Mouse (Mus musculus) heart, postnatal 36 days (tissue): Measurements from ENCODE around the gene Fam171a1. TPM values are rescaled to one million over a fixed set of nuclear protein-coding genes. Genes with fewer than 3 reads are reported as not detected.

Experiments
- DNase-seq, 2 experiments: peaks; one replicate each; pipeline ENCODE4 v3.0.0; 2021 to 2022
- intact Hi-C: fragments of 180-260 bp; cut with DNase I; formaldehyde crosslinking; loops from one replicate; pipeline ENCODE4 v1.15.1; 2025
- total RNA-seq, 2 experiments: library from RNA; stranded (reverse); gene quantifications; 2 replicates each; pipeline ENCODE4 v1.2.3; 2021

The Fam171a1 gene
- total RNA-seq, 2 experiments from 2014 or later: 15.4 to 17.9 TPM

DNA sequence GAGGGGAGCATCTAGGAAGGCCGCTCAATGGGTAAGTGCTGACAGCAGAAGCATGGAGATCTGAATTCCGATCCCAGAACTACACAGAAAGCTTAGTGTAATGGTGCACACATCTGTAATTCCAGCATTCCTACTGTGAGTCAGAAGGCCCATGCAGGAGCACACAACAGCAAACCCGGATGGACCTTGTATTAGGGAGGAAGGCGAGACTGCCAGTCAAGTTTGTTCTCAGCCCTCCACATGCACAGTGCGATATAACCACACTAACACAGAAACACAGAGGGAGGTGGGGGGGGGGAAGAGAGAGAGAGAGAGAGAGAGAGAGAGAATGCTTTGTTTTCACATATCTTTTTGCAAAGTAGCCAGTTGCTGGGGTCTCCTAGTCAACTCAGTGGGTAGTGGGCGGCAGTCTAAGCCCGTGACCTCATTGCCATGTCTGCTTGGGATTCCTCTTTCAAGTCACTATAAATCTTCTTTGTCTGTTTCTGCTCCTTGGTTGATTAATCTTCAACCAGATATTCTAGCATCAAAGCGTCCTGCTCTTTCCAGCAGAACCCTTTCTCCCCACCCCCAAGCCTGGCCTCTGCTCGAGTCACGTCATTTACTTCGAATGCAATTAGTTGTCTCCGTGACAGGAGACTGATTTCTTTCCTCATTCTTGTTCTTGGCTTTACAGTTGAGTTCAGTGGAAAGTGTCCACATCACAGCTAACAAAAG lies 20.7 kb downstream of the Fam171a1 start:
- DNase-seq: no peak
- intact Hi-C loops: no loop called here

DNA sequence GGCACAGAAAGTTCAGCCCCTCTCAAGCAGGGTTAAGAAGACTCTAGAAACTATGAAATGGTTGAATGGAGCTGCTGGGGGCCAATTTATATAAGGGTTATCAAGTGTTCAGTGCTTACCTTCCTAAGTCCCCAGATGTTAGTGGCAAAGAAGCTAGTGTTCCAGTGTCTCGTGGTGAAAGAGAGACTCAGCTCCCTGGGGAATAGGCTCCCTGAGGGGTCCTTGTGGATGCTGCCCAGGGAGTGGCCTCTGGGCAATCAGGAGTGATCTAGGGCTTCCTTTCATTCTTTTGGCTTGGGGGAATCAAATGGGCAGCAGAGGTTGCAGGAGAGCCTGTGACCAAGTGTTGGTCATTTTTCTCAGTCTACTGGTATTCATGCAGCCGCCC lies 21.3 kb downstream of the Fam171a1 start:
- DNase-seq: no peak
- intact Hi-C loops: no loop called here

DNA sequence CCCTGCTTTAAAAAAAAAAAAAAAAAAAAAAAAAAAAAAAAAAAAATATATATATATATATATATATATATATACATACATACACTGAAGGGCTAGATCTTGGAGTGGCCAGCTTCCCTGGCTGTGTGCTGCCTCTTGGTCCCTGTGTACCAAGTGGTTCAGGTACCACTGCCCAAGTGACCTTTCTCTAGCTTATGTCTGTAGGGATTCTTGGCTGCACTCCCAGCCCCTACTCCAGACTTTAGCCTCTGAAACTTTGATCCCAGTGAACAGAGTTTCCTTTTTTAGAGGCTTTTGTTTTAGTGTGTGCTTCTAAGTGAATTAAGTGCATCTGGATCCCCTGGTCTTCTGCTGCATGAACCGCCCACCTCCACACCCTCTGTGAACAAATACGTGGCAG lies 24.3 kb downstream of the Fam171a1 start:
- intact Hi-C loops: no loop called here
- DNase-seq: no peak

DNA sequence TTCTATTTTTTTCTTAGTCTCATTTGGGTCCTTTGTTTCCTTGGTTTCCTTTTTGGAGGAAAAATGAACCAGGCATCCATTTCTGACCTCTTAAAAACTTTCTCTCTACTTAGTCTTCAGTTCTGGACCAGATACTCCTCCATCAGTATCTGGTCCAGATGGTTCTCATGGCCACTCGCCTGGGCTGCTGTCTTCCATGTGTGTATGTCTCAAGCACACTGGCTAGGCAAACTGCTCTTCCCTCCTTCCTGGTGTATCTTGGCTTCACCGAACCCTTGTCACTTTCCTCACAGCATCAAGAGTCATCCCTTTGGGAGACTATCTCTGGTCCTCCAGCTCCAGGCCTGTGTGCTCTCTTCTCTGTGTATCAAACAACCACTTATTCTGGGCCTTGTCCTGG lies 25.0 kb downstream of the Fam171a1 start:
- intact Hi-C loops: no loop called here

DNA sequence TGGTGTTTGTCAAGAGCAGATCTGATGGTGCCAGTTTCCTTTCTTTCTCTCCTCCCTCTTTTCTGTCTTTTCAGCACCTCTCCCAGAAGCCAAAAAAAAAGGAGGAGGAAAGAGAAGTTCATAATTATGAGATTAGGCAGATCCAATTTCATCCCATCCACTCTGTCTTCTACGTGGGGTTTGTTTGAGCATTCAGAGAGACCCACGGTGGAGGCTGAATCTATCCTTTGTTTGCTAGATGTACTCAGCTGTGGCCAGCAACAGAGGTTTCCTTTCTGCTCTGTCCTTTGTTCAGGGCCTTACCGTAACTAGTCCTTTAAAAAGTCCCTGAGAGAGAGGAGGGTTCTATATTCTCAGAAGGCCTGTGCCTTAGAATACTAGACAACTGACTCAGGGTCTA lies 25.6 kb downstream of the Fam171a1 start:
- no peak for DNase-seq
- intact Hi-C loops: no loop called here

More for the DNA sequence above, 25.0 kb downstream of the Fam171a1 start:
- DNase-seq: no peak

DNA sequence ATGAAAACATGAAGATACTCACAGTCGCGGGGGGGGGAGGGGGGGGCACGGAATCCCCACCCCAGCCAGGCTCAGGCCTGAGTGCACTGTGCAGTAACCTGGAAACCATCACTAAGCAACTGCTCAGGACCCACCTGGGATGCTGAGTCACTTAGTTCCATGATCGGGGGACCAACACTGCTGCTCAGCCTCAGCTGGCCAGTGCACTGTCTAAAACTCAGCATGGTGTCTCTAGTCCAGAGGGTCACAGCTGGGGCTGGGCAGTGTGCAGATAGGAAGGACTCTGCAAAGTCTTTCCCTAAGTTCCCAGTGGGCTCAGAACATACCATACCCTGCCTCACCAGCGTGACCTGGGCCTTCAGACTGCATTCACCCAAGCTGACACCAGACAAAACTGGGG lies 26.6 kb downstream of the Fam171a1 start:
- DNase-seq: no peak
- intact Hi-C loops: no loop called here

DNA sequence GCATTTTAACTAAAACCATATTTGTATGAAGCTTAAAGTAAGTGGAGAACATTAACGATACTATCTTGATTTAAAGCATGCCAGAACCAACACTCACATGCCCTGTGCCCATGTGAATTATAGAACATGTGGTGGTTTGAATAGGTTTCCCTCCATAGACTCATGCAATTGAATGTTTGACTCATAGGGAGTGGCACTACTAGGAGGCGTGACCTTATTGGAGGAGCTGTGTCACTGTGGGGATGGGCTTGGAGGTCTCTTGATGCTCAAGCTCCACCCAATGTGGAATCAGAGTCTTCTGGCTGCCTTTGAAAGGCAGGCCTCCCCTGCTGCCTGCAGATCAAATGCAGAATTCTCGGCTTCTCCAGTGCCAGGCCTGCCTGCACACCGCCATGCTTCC lies 27.8 kb downstream of the Fam171a1 start:
- intact Hi-C loops: no loop called here
- no peak for DNase-seq

DNA sequence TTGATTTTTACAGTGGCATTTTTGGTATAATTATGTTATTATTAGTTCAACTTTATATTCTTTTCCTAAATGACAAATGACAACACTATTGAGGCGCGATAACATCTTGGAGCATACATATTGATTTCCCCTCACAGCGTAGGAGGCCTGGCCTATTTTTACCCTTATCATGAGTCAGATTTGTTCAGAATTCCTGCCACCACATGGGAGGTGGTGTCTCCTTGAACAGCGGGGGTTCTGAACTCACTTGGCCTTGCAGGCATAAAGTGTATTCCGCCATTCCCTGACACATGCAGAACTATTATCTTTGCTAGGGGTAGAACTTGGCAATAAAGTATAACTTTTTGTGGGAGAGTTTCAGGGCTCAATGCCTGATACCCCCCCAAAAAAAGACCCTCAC lies 30.3 kb downstream of the Fam171a1 start:
- no peak for DNase-seq
- intact Hi-C loops: no loop called here

DNA sequence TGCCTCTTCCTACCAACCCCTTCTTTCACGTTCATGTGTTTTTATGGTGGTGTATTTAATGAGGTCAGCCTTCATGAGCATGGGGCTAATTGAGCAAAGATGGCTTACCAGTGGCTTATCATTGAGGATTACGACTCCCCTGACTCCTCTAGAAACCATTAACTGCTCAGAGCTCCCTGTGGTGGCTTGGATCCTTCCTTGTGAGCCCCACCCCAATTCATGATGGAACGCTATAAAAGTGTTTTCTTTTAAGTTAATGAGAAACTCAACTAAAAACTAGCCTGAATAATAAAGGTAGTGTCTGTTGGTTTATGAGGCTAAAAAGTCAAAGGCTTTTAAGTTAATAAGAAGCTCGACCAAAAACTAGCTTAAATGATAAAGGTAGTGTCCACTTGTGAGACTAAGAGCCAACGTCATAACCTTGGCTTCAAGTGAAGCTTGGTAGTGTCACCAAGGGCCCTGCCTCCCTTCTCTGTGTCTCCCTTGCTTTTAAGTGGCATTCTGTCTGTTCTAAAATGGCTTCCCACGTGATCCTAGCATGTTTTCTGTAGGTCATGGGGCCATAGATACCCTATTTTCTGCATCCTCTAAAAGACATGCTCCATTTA lies 33.6 kb downstream of the Fam171a1 start:
- DNase-seq: no peak
- intact Hi-C loops: no loop called here

DNA sequence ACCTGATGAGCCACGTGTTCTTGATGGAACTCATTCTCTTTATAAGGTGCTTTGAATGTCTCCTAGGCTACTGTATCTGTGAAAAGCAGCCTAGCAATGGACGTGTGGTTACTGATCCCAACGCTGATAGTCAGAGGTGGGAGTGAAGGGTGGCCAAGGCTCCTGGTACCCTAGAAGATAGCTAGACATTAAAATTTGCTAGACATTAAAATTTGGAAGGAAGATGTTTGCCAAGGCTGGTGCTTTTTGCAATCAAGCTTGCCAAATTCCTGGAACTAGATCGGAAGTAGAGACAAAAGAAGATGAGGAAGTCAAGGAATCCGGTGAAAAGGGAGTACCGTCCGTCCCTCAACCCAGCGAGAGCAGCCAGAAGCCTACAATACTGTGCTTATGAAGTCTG lies 34.7 kb downstream of the Fam171a1 start:
- intact Hi-C loops: no loop called here
- DNase-seq: no peak

DNA sequence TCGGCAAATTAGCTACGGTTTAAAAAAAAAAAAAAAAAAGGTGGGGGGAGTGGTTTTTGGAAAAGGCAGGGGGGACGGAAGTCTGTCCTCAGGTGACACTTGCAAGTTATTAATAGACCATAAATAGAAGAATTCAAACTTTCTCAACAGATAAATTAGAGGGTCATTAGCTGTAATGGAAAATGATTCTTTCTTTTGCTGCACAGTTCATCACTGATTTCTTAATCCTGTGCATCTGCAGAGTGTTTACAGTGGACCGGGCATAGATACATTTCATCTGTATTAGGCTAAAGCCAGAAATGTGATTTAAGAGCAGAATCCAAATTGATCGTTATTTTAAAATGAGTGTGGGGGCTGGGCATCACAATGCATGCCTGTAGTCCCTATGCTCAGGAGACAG lies 36.3 kb downstream of the Fam171a1 start:
- no peak for DNase-seq
- intact Hi-C loops: no loop called here

DNA sequence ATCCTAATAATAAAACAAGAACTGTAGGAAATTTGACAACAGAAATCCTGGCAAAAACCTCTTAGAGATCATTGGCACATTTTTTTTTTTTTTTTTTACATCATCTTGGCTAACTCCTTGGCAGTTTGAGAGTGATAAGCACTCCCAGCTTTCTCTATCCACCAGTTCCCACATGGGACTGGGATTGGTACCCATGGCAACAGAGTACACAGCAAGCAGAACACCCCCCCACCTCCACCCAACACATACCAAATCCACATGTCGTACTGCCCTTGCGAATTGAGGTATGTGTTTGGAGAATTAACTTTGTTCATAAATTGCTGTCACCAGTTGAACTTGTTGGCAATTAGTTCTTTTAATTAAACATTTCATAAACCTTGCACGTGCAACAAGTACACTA lies 37.3 kb downstream of the Fam171a1 start:
- intact Hi-C loops: no loop called here

DNA sequence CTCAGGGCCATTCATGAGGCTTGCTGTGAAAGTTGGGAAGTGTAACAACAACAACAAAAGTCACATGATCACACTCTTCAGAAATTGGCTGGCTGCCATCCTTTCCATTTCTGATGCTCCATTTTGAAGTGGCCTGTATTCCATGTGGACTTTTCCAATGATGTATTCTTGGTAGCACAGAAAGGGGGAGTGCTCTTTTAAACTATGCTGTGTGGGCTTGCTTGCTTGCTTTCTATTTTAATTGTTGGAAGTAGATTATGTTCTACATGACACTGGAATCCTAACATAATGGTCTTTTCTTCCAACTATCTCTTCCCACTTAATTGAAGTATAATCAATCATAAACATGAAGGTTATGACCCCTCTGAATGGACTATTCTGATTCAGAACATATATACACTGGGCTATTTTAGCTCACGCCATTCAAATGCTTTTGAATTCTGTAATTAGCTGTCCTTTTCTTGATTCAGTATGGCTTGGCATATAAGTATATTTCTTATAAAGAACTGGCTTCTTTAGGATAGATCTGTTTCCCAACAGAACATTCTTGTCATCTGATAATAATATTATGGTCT lies 40.2 kb downstream of the Fam171a1 start:
- intact Hi-C loops: no loop called here
- DNase-seq: no peak

More for the DNA sequence above, 37.3 kb downstream of the Fam171a1 start:
- DNase-seq: no peak

DNA sequence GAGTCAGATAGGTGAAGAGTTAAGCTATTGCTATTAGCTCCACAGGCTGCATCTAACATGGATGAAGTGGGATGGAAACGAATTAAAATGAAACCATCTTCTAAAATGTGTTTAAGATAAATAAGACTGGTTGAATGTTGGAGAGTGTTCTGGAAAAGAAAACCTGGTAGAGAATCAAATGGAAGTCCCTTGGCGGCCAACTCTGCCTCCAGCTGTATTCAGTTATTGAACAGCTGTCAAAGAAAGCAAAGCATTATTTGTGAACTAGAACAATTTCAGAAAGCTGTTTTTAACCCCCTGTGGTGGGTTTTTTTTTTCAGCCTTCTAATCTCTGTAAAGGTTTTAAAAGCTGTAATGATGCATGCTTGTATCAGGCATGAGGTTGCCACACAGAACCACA lies 41.0 kb downstream of the Fam171a1 start:
- intact Hi-C loops: no loop called here
- DNase-seq: no peak

DNA sequence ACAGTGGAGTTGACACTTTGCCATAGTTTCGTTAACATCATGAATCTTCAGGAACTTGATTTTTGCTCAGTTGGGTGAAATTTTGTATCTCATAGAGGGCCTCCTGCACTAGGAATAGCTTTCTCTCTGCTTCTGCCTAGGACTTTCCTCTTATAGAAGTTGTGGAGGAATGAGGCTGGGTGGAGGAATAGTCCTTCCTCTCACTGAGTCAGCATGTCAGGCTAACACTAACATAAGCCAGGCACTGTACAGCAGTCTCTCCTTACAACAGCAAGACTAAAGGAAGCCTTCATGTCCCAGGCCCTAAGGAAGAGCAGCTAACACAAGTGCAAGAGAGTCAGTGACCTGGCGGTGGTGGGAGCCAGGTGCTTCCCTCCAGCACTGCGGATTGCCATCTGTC lies 43.0 kb downstream of the Fam171a1 start:
- DNase-seq: no peak
- intact Hi-C loops: no loop called here

DNA sequence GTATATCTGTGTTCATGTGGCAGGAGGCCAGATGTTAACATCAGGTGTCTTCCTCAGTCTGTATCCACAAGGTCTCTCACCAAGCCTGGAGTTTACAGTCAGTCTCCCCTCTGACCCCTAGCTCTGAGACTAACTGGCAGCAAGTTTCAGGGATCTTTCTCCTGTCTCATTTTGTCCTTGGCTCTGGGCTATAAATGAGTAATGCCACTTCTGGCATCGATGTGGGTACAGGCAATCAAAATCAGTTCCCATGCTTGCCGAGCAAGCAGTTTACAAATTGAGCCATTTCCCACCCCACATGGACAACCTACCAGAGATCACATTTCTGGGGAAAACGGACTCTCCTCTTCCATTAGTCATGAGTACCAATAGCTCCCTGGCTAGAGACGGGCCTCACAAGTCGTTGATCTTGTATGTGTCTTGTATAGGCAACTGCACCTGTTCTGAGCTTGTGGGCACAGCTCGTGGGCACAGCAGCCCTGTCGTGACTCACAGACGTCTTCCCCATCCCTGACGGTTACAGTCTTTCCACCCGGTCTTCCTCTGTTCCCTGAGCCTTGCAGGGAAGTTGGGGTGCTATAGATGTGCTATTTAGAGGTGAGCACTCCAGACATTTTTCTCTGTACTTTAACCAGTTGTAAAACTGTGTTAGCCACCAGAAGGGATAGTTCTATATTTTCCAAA lies 43.8 kb downstream of the Fam171a1 start:
- intact Hi-C loops: no loop called here
- no peak for DNase-seq

DNA sequence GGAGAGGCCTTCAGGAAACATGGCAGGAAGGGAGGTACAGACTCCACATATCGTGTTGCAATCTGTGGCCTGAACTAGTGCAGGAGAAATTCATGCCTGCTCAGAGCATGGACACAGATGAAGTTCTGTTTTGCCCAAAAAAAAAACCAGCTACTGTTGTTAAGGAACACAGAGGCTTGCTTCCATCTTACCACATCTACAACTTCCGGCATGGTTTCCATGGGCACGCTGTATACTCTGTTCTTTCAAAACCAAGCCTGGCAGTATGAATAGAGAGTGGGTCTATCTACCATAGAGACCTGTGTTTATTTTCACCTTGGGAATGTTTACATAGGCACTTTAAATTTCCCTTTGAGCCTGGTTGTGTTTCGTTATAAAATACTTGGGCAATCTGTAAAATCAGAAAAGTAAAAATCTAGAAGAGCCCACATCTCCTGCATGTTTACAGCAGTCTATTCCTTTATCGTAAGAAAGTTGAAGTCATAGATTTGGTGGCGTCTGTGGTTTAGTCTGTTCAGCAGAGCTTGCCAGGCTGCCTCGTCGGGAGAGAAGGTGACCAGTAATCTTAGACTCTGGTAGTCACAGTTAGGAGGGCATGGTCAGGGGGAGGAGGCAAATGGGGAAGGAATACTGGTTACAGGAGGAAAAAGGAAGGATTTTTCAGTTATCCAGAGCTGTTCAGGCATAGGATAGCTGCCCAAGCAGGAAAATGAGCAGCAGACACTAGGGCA lies 44.8 kb downstream of the Fam171a1 start:
- no peak for DNase-seq
- intact Hi-C loops: no loop called here

DNA sequence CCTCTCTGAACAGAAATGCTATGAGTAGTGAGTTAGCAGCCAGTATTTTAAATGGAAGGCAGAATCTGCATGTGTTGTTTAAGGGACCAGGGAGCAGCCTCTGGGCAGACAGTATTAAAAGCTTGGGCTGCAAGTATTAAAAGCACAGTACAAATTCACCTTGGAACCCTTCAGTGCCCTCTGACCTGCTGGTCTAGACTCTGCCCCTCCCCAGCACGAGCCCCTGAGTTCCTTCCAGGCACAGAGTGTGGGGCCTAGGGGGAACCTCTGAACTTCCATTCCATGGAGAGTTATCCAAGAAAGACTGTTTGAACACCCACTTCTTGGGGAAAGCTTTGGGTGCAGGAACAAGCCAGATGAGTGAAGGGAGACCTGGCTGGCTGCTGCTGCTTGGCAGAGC lies 47.6 kb downstream of the Fam171a1 start:
- DNase-seq: no peak
- intact Hi-C loops: no loop called here

DNA sequence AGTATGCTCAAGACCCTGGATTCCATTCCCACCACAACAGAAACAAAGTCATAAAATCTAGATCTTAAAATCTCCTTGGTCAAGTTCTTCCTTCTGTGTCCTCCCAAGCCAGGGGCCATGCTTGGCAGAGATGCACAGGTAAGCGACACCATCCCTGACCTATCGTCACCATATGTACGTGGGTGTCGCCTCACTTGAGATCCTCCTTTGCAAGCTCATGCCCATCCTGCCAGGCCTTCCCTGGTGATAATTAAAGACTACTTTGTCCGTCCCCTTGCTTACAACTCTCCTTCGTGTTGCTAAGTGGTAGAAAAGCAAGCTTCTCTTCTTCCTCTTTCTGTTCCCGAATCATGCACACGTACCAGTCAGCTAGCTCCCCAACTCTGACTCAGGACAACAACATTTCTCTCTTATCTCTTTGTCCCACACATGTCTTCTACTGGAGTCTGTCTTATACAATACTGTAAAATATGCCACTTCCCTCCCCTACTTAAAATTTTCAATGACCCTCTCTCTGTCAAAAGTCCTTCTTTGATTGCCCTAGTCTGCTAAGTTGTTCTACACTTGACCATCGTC lies 49.6 kb downstream of the Fam171a1 start:
- intact Hi-C loops: no loop called here
- no peak for DNase-seq

DNA sequence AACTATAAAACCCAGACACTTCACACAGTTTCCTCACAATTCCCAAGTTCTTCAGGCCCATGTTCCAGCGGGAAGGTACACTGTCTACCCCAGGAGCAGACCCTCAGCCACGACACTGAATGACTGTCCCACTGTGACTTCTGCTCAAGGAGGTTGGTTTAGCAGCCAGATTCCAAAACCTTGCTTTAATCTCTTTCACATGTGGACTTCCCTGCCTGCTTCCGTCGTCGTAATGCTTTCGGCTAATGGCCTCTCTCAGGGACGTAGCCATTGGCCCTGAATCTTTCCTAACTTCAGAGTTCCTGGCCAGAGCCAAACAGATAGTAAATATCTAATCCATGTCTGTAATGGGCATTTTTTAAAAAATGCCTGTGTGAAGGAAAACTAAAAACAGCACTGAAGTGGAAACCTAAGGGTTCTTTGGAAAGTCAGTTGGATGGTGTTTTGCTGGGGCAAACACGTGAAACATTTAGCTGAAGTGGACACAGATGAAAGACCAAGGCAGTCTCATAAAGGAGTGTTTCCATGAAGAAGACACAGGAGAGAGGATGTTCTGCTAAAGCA lies 51.1 kb downstream of the Fam171a1 start:
- DNase-seq: no peak
- intact Hi-C loops: no loop called here
